Mouse (Mus musculus): Measurements from ENCODE around the gene Efhc2.

The Efhc2 gene

DNA sequence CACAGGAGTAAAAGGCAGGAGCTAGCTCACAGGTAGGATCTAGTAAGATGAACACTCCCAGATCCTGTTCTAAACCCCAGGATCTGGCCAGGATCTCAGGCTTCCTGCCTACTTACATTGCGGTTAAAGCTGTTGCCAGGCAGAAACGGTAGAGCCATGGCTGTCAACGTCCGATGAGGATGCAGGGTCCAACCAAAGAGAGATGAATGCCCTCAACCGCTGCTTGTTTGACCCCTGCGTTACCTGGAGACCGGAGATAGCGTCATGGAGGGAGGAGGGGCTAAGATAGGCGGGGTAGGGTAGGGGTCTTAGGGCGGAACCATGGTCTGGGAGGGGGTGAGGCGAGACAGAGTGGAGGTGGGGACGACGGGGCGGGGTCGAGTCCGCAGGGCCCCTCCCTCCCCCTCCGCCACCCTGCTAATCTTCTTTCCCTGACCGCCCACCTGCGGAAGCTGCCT, at the start of gene Efhc2:
Gene Efhc2, minus strand, starts transcription at position 243 of the 458 bp plus-strand sequence.
- no peak for DNase-seq (ENCODE audit: low spot score in 2 of 2)

DNA sequence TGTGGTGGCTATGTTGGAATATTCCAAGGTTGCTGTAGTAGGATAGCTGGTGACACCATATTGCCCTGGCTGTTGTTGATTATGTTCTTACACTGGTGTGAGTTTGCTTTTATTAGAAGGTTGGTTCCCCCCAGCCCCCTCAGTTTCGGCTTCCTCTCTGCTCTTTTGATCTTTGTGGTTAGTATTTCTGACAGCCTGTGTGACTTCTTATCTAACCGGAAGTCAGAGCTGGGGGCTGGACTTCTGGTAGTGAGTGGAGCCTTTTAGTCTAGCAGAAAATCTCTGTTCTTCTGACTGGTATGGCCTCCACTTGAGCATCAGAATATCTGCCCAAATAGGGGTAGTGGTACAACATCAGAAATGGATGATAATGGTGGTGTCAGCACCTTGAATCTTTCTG, 45.9 kb upstream of the Efhc2 start:
- no peak for DNase-seq (ENCODE audit: low spot score in 2 of 2)

GRCm38 (mm10) chrX:17300349-17300880, 18.8 kb downstream of the Efhc2 start:
- no peak for DNase-seq (ENCODE audit: low spot score in 2 of 2)

GRCm38 (mm10) chrX:17283899-17284298, 35.3 kb downstream of the Efhc2 start:
- DNase-seq (ENCODE audit: low spot score in 2 of 2), result peak in 1 of 2 experiments; percentile 2

DNA sequence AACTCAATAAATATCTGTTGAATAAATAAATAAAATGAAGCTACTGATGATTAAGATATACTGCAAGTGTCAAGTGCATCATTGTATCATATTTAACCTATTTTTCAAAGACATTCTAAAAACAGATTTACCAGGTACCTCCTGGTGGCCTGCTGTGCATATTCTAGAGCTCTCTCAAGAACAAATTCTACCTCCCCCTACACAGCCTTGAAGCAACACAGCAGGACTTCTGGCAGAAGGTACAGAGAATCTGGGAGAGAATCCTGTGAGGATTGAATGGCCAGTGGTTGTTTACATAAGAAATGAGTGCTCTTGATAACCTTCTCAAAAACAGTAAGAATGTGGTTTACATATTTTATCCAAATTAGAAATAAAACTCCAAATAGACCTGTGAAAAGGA, 94.0 kb downstream of the Efhc2 start:
- no peak for DNase-seq (ENCODE audit: low spot score in 2 of 2)

- no peak for DNase-seq (ENCODE audit: low spot score in 2 of 2)
Measured at GRCm38 (mm10) chrX:17217451-17217850, 101.7 kb downstream of the Efhc2 start.

DNA sequence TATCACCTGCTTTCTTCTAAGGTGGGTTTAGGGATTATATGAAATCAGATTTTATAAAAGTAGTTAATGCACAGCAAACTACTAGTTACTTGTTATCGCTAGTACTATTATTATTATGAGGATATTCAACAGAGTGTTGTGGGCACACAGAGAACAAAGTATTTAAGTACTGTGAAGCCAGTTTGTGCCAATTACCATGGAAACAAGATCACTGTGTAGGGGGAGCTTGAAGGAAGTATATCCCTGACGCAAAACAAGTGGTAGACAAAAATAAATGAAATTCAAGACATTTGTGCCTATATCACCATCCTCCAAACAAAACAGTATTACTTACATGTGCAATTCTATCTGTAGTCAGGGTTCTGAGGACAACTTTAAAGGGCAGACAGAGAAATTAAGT, 105.7 kb downstream of the Efhc2 start:
- DNase-seq (ENCODE audit: low spot score in 2 of 2), result no peak

GRCm38 (mm10) chrX:17175748-17176147, 143.4 kb downstream of the Efhc2 start:
- no peak for DNase-seq (ENCODE audit: low spot score in 2 of 2)

DNA sequence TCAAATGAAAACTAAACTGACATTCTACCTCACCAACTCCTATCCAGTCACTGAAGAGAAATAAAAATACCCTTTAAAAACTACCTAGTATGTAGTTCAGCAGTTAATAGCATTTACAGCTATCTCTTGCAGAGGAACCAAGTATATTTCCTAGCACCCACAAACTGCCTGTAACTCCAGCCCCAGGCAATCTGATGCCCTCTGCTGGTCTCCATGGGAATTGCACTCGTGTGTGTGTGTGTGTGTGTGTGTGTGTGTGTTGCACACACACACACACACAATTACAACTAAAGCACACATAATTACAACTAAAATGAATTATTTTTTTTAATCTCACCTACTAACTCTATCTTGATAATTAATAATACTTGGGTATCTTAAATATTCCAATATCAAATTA, 153.5 kb downstream of the Efhc2 start:
- no peak for DNase-seq (ENCODE audit: low spot score in 2 of 2)
